Mouse (Mus musculus) liver, embryonic 16.5 days (tissue): Measurements from ENCODE around the gene Spdye4c. TPM values are rescaled to one million over a fixed set of nuclear protein-coding genes. Genes with fewer than 3 reads are reported as not detected.
A peak's percentile ranks its signal among the peaks of the same experiment; 100 is the strongest.

Source experiments
- ATAC-seq: fragments of 200-750 bp; cut with Nextera tagmentation; 2 replicates; pipeline ENCODE4 v1.8.0; 2017; ENCODE audit warnings: low read depth, mild to moderate bottlenecking, moderate number of reproducible peaks, moderate library complexity
- H3K27ac ChIP-seq: fragments of 300-500 bp; sonication (generic); 2 replicates; pipeline ENCODE4 v1.5.1; 2014; ENCODE audit warnings: mild to moderate bottlenecking, low read length
- H3K27me3 ChIP-seq: fragments of 300-500 bp; sonication (generic); 2 replicates; pipeline ENCODE4 v1.6.1; 2014; ENCODE audit warnings: low read depth, low read length, mixed read lengths; ENCODE audit not compliant: control insufficient read depth, insufficient read depth
- H3K36me3 ChIP-seq: fragments of 300-500 bp; sonication (generic); 2 replicates; pipeline ENCODE4 v1.6.1; 2014; ENCODE audit warnings: mild to moderate bottlenecking; ENCODE audit not compliant: control insufficient read depth, insufficient read depth
- H3K4me1 ChIP-seq: fragments of 300-500 bp; sonication (generic); 2 replicates; pipeline ENCODE4 v1.6.1; 2014; ENCODE audit warnings: low read depth, low read length, mixed read lengths; ENCODE audit not compliant: control insufficient read depth
- H3K4me2 ChIP-seq: fragments of 300-500 bp; sonication (generic); 2 replicates; pipeline ENCODE4 v1.6.1; 2014; ENCODE audit warnings: low read depth, low read length, mixed read lengths
- H3K4me3 ChIP-seq: fragments of 300-500 bp; sonication (generic); 2 replicates; pipeline ENCODE4 v1.5.1; 2014; ENCODE audit warnings: low read depth, mild to moderate bottlenecking, low read length
- H3K9ac ChIP-seq: fragments of 300-500 bp; sonication (generic); 2 replicates; pipeline ENCODE4 v1.6.1; 2014; ENCODE audit warnings: low read depth, low read length
- H3K9me3 ChIP-seq: fragments of 300-500 bp; sonication (generic); replicated peaks from 2 replicates; pipeline ENCODE4 v1.6.1; 2016; ENCODE audit warnings: low read length; ENCODE audit not compliant: control insufficient read depth
- WGBS: fragments of 180-500 bp; shearing (Covaris S2); extraction: QIAGEN DNeasy Blood & Tissue Kit; methylation state at CpG from one replicate; pipeline ENCODE4 v1.1.7; 2014; ENCODE audit not compliant: insufficient replicate concordance; 5-methylcytosine and 5-hydroxymethylcytosine counted together
- polyA plus RNA-seq: library from polyadenylated mRNA; unstranded; fragments of >200 nt; fragmentation: Nextera tagmentation; extraction: Ambion mirVana; gene quantifications from 2 replicates; pipeline ENCODE4 v1.2.1, GENCODE M21; 2015

Gene Spdye4c
- polyA plus RNA-seq, 1 experiment from 2014 or later, result not detected

- Histone ChIP-seq H3K4me1 (no peaks in the 10 kb centered on the region), H3K4me3 (no peak overlapping the region), H3K9me3 (no peaks in the 10 kb centered on the region), H3K36me3 (no peaks in the 10 kb centered on the region), H3K27ac (no peak overlapping the region), H3K9ac (no peak overlapping the region), H3K27me3 (no peaks in the 10 kb centered on the region), H3K4me2 (no peak overlapping the region)
- WGBS, result 40% methylated on average over 16 of the region's 16 CpGs
- ATAC-seq, result no peak
These were observed 18.0 kb upstream of the Spdye4c start for GRCm38 (mm10) chr2:128572726-128573624.

GRCm38 (mm10) chr2:128582881-128583280 lies 8.1 kb upstream of the Spdye4c start:
- Histone ChIP-seq H3K9ac (no peak overlapping the region), H3K9me3 (no peaks in the 10 kb centered on the region), H3K4me2 (no peak overlapping the region), H3K27me3 (no peaks in the 10 kb centered on the region), H3K27ac (no peak overlapping the region), H3K36me3 (no peaks in the 10 kb centered on the region), H3K4me3 (no peak overlapping the region), H3K4me1 (no peaks in the 10 kb centered on the region)
- no peak for ATAC-seq
- 69% methylated on average over 5 of the region's 5 CpGs for WGBS

- Histone ChIP-seq H3K4me1 (no peaks in the 10 kb centered on the region), H3K4me2 (no peak overlapping the region), H3K4me3 (no peak overlapping the region), H3K36me3 (no peaks in the 10 kb centered on the region), H3K27ac (no peak overlapping the region), H3K9me3 (no peaks in the 10 kb centered on the region), H3K27me3 (no peaks in the 10 kb centered on the region), H3K9ac (no peak overlapping the region)
- no peak for ATAC-seq
- 68% methylated on average over 7 of the region's 7 CpGs for WGBS
These were observed 1.3 kb downstream of the Spdye4c start for GRCm38 (mm10) chr2:128592301-128592700.

GRCm38 (mm10) chr2:128601534-128601933 lies 10.5 kb downstream of the Spdye4c start:
- 26% methylated on average over 2 of the region's 2 CpGs for WGBS
- Histone ChIP-seq H3K36me3 (no peaks in the 10 kb centered on the region), H3K9me3 (no peaks in the 10 kb centered on the region), H3K4me3 (no peak overlapping the region), H3K4me2 (no peak overlapping the region), H3K27me3 (no peaks in the 10 kb centered on the region), H3K27ac (no peak overlapping the region), H3K4me1 (no peaks in the 10 kb centered on the region), H3K9ac (no peak overlapping the region)
- no peak for ATAC-seq

- Histone ChIP-seq H3K27me3 (no peaks in the 10 kb centered on the region), H3K9ac (no peak overlapping the region), H3K9me3 (no peaks in the 10 kb centered on the region), H3K36me3 (peaks cover 17% of the 10 kb centered on the region), H3K27ac (peak overlapping the region; percentile 70), H3K4me1 (peaks cover 2% of the 10 kb centered on the region), H3K4me3 (no peak overlapping the region), H3K4me2 (no peak overlapping the region)
- peak; percentile 62 for ATAC-seq
- WGBS, result 62% methylated on average over 5 of the region's 5 CpGs
These were observed 18.3 kb downstream of the Spdye4c start for GRCm38 (mm10) chr2:128609286-128609685.

GRCm38 (mm10) chr2:128611178-128611577 lies 20.2 kb downstream of the Spdye4c start:
- Histone ChIP-seq H3K27me3 (no peaks in the 10 kb centered on the region), H3K27ac (peak overlapping the region; percentile 77), H3K9me3 (no peaks in the 10 kb centered on the region), H3K36me3 (peaks cover 19% of the 10 kb centered on the region), H3K4me2 (no peak overlapping the region), H3K4me1 (peaks cover 2% of the 10 kb centered on the region), H3K9ac (no peak overlapping the region), H3K4me3 (no peak overlapping the region)
- WGBS, result 84% methylated on average over 8 of the region's 8 CpGs
- ATAC-seq, result no peak

GRCm38 (mm10) chr2:128612275-128612674 lies 21.3 kb downstream of the Spdye4c start:
- WGBS, result 58% methylated on average over 7 of the region's 7 CpGs
- peaks cover 28% of the 10 kb centered on the region for H3K36me3 ChIP-seq
- H3K4me2 ChIP-seq, result 0 out of 2 replicates have a peak overlapping the region, but pooled peaks have one; percentile 13
- H3K4me3 ChIP-seq, result no peak overlapping the region
- peaks cover 2% of the 10 kb centered on the region for H3K4me1 ChIP-seq
- no peak overlapping the region for H3K9ac ChIP-seq
- H3K9me3 ChIP-seq, result no peaks in the 10 kb centered on the region
- peak; percentile 91 for ATAC-seq
- no peaks in the 10 kb centered on the region for H3K27me3 ChIP-seq
- peak overlapping the region; percentile 77 for H3K27ac ChIP-seq

GRCm38 (mm10) chr2:128613365-128613764 lies 22.4 kb downstream of the Spdye4c start:
- H3K4me1 ChIP-seq, result peaks cover 2% of the 10 kb centered on the region
- ATAC-seq, result no peak
- no peaks in the 10 kb centered on the region for H3K9me3 ChIP-seq
- peaks cover 36% of the 10 kb centered on the region for H3K36me3 ChIP-seq
- H3K27me3 ChIP-seq, result no peaks in the 10 kb centered on the region
- no peak overlapping the region for H3K4me3 ChIP-seq
- H3K4me2 ChIP-seq, result no peak overlapping the region
- 45% methylated on average over 5 of the region's 5 CpGs for WGBS
- H3K9ac ChIP-seq, result no peak overlapping the region
- peak overlapping the region; percentile 57 for H3K27ac ChIP-seq

- H3K4me3 ChIP-seq, result no peak overlapping the region
- H3K9ac ChIP-seq, result no peak overlapping the region
- WGBS, result 81% methylated on average over 4 of the region's 4 CpGs
- peaks cover 2% of the 10 kb centered on the region for H3K4me1 ChIP-seq
- H3K4me2 ChIP-seq, result no peak overlapping the region
- H3K9me3 ChIP-seq, result no peaks in the 10 kb centered on the region
- H3K36me3 ChIP-seq, result peaks cover 51% of the 10 kb centered on the region
- ATAC-seq, result no peak
- H3K27ac ChIP-seq, result no peak overlapping the region
- H3K27me3 ChIP-seq, result no peaks in the 10 kb centered on the region
These were observed 24.4 kb downstream of the Spdye4c start for GRCm38 (mm10) chr2:128615366-128615765.
